Mouse (Mus musculus): ENCODE data around the gene Ino80d.

DNA sequence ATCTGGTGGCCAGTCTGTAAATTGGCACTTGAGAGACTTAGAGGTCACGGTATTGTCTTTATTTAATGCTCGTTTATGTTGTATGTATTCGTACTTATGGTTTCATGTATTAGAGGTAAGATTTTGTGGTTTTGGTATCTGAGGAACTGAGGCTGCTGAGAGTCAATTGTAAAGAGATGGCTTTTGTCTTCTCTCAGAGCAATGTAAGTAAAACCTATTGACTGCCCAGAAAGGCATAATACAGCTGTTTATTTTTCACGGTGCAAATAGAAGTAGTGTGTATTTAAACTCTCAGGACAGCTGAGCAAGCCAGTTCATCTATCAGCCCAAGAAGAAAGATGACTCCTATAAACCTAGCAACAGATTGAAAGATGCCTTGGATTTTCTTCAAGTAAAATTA, 629 bp upstream of the Ino80d start:
- no peak for TF ChIP-seq POLR2A (IDR thresholded peaks at IDR 0.05; ENCODE audit: low read depth, low read length)
- no peak for TF ChIP-seq CTCF (IDR thresholded peaks at IDR 0.05; ENCODE audit: extremely low read depth, insufficient read length, insufficient replicate concordance, low read depth, low read length)
